Mouse (Mus musculus): ENCODE results near the gene Hoxb6.

Gene Hoxb6

DNA sequence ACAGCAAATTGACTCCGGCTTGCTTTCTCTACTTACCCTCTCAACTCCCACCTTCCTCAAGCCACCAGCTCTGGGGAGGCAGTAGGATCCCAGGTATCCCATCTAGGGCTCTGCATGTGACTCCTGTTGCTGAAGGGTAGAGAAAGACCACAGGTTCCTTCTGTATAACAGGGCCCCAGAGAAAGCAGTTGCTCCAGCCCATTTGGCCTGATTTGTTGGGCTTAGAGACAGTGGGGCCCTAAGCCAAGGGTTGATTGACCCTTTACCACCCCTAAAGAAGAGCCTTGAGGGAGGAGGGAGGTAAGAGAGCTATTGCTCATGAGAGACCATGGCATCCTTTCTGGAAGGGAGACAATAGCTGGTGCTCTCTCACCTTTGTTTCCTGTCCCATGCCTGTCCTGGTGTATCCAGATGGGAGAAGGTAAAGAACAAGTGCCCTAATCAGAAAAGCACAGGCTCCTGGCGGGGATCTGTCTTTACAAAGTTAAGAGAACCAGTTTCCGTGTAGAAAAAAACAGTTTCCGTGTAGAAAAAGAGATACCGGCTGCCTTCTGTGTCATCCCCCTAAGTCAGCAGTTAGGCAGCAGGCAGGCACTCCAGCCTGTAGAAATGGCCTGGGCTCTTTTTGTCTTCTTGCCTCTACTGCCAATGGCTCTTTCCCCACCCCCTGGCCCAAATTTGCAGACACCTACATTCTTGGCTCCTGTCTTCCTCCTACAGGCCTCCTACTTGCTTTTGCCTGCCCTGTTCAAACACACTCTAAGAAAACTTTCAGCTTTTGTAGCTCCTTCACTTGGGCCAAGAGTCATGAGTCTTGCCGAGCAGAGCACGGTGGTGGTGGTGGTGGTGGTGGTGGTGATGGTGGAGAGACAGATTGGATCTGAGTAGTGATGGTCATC, 46.9 kb downstream of the Hoxb6 start:
- DNase-seq = no peak

DNA sequence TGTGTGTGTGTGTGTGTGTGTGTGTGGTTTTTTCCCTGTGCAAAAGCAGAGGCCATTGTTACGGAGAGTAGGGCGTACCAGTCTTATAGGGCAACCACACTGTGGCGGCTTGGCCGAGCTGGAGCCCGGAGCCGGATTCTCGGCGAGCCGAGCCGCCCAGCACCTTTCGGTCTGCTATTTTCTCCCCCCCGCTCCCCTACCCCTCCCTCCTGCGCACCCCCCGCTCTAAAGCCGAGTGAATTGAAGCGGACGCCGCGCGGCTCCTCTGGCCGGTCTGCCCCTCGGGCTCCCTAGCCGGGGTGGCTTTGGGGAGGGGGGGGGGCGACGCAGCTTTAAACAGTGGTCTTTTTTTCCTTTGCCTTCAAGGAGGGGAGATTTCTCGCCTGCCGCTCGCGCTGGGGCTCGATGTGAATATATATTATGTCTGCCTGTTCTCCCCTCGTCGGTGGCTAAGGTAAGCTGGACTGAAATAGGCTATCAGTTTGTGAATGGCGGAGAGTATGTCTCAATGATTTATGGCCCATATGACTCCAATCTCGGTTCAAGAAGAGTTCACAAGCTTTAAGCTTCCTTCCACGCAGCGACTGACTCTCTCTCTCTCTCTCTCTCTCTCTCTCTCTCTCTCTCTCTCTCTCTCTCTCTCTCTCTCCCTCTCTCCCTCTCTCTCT, 48.6 kb downstream of the Hoxb6 start:
- DNase-seq = no peak

DNA sequence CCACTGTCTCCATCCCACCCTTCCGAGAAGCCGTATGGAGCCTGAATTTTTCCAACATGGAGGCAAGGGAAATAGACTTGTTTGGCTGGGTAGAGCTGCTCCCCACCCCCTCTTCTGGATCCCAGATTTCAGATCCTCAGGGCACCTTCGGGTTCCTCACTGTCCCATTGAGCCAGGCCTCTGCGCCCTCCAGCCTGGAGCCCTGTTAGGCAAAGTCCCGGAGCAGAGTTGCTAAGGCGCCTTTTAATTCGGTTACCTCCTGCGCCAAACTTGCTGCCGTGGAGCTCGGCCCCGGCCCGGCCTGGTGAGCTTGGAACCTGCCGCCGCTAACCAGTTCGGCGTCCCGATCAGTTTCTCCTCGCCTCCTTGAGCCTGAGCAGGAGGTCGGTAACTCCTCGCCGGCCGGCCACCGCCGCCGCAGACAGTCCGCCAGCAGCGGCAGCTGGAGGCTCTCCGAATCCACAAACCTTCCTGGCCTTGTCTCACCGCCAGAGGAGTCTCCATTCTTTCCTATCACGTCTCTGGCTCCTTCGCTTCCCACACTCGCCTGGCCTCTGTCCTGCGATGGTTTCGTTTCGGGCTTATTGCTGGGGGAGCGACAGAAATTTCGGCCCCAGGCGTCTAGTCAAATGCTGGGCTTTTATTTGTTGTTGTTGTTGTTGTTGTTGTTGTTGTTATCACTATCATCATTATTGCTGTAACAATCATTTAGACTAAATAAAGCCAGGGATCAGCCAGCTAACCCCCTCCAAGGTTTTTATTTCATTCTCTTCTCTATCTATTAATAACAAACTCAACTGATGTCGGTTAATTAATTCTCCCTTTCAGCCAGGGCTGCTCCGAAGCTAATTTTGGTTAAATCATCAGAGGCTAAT, 49.7 kb downstream of the Hoxb6 start:
- peak; percentile 59 to 69 for DNase-seq

DNA sequence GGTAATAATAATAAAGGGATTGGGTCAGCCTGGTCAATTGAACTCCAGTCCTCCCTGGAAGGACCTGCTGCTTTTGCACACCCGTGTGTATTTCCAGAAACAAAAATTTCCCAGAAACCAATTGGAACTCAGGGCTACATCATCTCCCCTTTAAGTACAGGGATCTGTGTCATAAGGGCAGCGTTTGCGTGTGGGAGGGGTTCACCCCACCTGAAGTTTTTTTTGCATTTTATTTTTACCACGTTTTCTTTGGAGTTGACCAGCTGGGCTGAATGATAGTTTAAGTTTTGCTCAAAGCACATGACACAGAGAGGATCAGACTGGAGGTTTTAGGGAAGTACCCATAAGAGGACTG, 50.3 kb downstream of the Hoxb6 start:
- no peak for DNase-seq

DNA sequence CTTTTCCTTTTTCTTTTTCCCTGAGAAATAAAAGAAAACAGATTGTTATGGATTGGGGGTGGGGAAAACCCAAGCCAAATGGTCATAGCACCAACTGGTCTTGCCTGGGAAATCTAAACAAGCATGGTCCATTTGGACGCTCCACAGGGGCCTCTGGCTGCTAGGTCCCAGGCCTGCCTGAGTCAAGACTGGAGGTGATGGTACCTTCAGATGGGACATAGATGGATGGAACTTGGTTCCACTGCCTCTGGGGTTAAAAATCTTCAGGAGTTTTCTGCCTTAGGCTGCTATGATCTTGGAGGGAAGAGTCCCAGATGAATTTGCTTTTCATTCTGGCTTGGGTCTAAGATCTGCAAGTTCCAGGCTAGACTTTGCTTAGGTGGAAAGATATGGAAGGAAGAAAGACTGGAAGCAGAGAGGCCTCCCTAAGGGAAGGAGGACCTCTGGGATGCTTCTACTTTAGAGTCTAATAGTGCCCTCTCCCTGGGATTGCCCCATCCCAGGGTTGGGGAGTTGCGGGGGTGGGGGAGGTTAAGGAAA, 51.0 kb downstream of the Hoxb6 start:
- peak in 1 of 2 experiments; percentile 6 for DNase-seq

DNA sequence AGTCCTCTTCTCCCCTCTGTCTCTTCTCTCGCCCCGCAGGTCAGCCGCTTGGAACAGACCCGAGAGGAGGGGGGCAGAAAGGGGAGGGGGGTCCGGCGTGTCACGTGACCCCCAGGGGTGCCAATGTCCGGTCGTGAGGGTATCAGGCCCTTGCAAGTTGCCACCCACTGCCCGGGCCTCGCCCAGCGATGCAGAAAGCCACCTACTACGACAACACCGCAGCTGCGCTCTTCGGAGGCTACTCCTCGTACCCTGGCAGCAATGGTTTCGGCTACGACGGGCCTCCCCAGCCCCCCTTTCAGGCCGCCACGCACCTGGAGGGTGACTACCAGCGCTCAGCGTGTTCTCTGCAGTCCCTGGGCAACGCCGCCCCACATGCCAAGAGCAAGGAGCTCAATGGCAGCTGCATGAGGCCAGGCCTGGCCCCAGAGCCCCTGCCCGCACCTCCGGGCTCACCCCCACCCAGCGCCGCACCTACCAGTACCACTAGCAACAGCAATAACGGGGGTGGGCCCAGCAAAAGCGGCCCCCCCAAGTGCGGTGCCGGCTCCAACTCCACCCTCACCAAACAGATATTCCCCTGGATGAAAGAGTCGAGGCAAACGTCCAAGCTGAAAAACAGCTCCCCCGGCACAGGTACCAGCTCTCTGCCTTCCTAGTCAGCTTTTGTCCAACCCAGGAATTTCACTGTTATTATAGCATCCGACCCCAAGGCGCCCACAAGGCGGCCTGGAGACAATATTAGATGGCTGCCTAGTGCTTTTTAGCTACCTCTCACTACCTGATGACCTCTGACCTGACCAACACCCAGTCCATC, 52.0 kb downstream of the Hoxb6 start:
- no peak for DNase-seq

DNA sequence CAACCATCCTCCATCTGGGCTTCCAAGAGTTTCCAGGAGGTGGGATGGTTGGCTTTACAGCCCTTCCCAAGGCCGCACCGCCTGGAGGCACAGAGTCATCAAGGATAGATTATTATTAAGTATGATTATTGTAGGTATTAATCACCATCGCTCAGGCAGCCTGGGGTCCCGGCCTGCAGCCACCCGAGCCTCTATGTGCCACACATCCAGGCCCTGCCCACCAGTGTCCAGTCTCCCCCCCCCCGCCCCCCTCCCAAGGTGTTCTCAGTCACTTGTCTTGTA, 52.5 kb downstream of the Hoxb6 start:
- no peak for DNase-seq

DNA sequence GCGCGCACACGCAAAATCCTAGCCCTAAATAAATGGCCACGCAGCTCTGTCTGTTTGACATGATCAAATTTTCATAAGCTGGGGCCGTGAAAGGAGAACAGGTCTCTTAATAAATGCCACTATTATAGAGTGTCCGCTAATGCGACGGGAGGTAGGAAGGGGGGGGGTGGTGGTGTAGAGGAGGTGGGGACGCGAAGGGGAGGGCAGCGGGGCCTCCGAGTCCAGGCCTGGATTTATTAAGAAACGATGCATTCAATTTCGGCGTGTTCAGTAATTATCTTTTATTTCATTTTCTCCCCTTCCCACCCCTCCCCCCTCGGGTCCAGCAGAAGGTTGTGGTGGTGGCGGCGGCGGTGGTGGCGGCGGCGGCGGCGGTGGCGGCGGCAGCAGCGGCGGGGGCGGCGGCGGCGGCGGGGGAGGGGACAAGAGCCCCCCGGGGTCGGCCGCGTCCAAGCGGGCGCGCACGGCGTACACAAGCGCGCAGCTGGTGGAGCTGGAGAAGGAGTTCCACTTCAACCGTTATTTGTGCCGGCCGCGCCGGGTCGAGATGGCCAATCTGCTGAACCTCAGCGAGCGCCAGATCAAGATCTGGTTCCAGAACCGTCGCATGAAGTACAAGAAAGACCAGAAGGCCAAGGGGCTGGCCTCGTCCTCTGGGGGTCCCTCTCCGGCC, 53.1 kb downstream of the Hoxb6 start:
- DNase-seq = no peak

DNA sequence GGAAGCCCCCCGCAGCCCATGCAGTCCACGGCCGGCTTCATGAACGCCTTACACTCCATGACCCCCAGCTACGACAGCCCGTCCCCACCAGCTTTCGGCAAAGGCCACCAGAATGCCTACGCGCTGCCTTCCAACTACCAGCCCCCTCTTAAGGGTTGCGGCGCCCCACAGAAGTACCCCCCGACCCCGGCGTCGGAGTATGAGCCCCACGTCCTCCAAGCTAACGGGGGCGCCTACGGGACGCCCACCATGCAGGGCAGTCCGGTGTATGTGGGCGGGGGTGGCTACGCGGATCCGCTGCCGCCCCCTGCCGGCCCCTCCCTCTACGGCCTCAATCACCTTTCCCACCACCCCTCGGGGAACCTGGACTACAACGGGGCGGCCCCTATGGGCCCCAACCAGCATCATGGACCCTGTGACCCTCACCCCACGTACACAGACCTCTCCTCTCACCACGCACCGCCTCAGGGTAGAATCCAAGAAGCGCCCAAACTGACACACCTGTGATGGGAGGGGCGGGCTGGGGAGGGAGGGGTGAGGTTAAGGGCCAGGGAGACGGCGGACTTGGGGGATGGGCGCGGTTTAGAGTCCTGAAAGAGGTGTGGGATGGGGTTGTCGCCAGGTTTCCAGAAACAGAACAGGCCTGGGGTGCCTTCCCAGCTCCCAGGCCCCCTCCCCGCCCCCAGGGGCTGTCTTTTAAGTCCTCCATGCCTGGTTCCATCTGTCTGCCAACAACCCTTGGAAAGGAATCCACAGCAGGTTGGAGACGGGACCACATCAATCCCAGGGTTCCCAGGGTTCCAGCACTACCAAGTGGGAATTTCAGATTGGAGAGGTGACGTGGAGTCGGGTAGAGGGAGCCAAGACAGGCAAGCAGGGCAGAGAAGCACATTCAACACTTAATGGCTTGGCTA, 53.9 kb downstream of the Hoxb6 start:
- peak; percentile 66 to 71 for DNase-seq

DNA sequence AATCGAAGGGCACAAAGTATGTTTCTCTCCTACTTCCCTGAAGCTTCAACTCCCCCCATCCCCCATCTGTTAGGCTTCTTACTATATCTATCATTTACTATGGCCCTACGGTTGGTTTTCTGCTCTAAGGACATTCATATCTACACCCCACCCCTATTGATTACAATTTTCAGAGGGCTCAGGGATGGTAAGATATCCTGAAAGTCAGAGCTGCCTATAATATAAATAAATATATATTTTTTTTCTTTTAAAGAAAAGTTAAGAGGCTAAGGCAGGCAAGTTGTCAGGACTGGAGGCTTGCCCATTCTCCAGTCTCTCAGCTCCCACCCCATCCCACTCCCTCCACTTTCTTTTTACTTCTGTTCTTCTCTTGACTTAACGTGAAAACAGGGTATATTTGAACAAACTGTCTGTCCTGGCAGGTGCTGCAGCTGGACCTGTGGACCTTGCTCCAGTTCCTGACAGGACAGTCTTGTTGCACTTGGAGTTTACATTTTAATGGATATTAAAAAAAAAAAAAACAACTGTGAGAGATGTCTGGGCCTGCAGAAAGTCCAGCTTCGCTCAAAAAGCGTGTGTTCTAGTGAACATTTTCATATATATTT, 54.7 kb downstream of the Hoxb6 start:
- DNase-seq = peak in 1 of 2 experiments; percentile 57

DNA sequence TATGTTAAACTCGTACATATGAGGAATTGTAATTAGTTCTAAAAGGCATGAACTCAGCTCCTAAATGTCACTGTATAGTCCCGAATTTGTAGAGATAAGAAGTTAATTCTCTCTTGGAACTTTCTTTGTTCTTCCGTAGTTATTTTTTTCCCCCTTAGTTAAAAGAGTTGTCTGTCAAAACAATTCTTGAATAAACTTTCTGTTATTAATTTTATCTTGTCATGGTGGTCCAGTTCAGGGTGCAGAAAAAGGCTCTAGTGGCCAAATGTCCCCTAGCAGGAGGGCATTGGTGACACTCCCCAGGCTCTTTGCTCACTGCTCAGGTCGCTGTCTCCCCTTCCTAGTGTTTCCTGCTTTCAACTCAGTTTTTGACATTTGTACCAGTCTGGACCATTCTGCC, 55.4 kb downstream of the Hoxb6 start:
- DNase-seq = no peak

DNA sequence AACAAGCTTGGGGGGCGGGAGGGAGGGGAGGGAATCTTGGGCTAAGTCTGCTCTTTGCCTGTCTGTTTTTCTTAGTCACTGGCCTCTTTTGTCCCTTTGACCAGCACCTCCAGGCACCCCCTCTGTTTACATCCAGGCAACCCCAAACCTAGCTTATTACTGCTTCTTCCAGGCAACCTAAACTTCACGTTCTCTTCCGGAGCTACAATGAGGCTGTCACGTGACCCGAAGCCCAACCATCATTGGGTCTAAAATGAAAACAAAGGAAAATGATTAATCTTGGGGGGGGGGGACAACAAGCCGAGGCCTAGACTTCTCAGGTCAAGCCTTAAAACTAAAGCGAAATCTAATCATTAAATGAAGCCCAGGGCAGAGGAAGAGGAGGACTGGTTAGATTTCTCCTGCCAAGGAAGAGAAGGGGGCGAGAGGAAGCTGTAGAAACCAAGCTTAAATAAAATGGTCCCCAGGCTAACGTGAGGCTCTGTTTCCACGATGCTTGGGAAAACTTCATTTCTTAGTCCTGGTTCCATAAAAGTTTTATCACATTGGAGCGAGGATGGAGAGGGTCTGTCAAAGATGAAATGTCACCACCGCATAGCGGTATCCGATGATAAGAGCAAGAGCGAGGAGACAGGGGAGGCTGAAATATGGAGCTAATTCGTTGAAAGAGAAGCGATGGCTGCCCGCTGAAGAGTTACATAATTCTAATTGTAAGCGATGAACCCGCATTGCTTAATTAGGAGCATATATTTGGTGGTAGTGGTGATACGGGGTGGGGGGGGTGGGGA, 56.1 kb downstream of the Hoxb6 start:
- peak; percentile 78 to 81 for DNase-seq

DNA sequence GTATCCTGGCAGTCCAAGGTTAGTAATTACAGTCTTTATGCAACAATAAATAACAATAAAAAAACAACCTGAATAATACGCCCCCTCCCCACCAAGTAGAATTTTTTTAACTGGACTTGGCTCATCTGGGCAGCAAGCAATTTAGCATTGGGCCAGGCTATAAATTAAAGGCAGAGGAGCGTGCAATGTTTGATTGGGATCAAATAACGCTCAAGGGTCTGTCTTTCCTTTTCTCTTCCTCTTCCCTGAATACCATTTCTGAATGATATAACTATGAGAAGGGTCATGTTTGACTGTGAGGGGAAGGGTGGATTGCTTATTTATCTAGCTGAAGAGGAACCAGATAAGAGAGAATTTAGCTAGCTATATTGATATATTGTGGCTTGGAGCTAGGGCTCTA, 56.7 kb downstream of the Hoxb6 start:
- DNase-seq = no peak

DNA sequence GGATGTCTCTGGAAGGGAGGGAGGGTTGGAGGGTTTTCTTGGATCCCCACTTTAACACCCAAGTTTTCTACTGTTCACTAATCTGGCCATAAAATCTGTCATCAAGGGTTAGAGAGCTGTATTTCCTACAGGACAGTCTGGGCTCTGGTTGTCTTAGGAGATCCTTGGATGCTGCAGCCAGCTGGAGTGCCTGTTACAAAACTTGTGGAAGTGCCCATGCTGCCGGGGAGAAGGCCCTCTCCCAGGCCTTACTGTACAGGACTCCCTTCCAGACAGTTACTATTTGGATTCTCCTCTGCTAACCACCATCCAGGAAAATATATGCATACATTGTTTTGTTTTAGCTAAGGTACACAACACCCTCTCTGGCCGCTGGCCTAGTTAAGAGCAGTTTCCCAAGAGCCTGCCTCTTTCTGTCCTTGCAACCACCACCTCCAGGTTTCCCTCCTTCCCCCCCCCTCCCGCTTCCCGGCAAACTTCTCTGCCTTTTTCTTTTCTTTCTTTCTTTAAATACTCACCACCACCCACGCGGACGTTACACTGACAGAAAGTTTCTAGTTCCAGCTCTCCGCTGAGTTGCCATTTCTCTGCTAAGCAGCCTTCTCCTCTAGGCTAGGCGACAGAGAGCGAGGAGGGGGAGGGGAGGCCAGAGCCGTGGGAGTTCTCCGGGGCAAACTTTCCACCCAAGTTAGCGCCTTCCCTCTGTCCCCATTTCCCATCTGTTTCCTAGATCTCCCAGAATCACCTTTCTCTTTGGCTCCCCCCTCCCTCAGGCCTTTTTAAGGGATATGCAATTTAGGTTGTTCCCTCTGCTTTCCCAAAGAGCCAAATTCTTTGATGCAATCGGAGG, 57.4 kb downstream of the Hoxb6 start:
- peak in 1 of 2 experiments; percentile 67 for DNase-seq

DNA sequence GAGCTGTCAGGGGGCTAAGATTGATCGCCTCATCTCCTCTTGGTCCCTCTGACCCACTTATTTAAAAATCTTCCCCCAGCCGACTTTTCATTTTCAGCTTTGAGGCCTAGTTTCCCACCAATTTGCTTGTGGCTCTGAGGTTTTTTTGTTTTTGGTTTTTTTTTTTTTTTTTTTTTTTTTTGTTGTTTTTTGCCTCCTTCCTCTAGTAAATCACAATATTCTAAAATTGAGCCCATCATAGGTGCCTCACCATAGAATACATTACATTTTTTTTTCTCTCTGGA, 58.0 kb downstream of the Hoxb6 start, which contains the start of gene Hoxb2:
TSS of gene Hoxb2 (plus strand) at position 185 of the 284 bp plus-strand sequence.
- no peak for DNase-seq

DNA sequence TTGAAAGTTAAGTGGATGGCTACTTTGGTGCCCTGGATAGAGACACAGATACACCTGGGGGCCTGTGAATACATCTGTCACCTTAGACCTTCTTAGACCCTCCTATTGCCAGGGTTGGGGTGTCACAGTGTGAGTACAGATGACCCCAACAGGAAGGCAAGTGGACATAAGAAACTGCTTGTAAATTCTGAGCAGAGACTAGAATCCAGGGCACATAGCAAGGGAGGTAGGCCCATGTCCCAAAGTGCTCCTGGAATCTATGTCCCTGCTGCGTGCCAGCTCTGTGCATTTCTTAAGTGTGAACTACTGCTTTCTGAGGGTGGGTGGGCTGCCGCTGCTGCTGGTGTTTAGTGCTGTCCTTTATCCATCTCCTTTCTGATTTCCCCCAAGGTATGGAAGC, 58.5 kb downstream of the Hoxb6 start:
- no peak for DNase-seq
